Mouse (Mus musculus): ENCODE measurements around the gene Auh.

DNA sequence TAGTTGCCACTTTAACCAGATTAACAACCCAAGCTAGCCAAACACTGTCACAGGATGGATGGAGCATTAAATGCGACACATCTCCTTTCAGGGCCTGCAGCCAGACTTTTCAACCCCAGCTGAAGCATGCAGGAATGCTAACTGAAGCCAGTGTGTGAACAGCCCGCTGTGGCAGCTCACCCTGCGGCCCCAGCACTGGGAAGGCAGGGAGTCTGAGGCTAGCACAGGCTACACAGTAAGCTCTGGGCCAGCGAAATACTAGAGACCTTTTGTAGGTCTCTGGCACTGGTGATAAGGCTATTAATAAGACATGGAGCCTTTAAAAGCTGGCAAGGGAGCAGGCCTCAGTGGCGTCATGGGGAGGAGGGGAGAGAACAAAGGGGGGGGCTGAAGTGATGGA lies 49.1 kb downstream of the Auh start:
- TF ChIP-seq CTCF (IDR thresholded peaks at IDR 0.05; ENCODE audit: extremely low read depth, insufficient read length, insufficient replicate concordance, low read depth, low read length), result no peak
- no peak for TF ChIP-seq POLR2A (IDR thresholded peaks at IDR 0.05; ENCODE audit: low read depth, low read length)

Measured in small intestine, adult 2 months (tissue).